Mouse (Mus musculus): ENCODE data around the gene Coq9.
"Not testable (repeated sequence)": the region's sequence is repeated elsewhere in the genome, so short reads cannot be mapped to it uniquely, and the experiment has no call there.

Coq9 gene

DNA sequence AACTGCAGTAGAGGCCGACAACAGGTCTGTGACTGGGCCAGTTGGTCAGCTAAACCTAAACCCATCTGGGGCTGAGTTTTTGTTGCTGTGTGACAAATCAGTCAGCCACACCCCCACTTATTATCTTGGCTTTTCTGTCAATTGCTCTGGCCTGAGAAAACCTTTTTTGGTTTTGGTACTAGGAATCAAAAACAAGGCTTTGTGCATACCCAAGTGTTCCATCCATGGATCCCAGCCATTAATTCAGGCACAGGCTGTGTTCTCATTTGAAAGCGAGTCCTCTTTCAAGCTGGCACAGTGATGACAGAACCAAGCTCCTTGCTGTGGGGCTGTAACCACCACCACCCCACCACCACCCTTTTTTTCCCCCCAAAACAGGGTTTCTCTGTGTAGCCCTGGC, 16.7 kb upstream of the Coq9 start:
- no peak for DNase-seq (ENCODE audit: low spot score)

DNA sequence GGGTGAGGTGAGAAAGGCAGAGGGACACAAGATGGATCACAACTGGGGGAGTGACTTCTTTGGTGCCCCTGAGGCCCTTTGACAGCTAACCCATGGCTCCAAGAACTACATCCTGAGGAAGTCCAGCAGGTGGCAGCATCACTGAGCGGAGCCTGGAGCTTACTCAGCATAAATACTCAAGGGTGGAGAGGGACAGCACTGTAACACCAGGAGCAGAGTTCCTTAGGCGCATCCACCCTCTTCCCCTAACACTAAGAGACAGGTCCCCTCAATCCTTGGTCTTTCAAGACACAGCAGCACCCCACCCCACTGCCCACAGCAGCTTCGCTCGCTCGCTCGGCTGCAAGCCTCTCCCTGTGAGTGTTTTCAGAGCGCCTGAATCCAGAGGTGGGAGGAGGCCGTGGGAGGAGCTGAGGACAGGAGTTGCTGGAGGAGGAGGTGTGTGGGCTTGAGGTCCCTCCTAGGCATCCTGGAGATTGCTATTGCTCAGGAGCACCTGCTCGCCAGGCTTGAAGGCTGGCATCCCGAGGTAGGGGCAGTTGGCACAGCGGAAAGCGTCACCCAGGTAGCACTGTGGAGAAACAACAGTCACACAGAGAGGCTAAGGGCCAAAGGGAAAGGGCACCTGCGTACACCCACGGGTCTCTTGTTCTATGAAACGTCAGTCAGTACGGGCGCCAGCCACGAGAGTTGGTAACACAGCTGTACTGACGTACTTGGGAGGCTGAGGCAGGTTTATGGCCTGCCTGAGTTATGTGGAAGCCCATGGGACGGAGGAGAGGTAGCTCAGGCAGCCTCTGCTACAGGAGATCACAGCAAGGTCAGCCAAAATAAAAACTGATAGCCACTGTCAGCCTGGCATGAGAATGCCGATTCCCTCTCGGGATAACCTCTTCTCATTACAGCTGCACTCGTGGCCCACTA, 15.2 kb upstream of the Coq9 start:
- DNase-seq (ENCODE audit: low spot score), result peak; percentile 62

DNA sequence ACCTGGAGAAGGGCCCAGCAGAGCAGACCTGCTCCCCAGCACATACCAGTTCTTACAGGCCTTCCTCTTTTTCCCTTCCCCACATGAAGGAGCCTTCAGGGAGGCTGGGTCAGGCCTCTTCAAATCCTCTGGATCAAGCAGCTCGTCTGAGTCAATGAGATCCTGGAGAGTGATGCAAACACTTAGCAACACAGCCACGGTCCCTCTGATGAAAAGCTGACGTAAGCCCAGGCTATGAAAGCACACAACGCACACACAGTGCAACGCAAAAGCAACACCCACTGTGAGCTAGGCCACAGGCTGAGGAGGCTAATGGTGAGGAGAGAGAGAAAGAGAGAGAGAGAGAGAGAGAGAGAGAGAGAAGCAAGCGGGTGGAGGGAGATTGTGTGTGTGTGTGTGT, 13.0 kb upstream of the Coq9 start:
- DNase-seq (ENCODE audit: low spot score), result no peak

DNA sequence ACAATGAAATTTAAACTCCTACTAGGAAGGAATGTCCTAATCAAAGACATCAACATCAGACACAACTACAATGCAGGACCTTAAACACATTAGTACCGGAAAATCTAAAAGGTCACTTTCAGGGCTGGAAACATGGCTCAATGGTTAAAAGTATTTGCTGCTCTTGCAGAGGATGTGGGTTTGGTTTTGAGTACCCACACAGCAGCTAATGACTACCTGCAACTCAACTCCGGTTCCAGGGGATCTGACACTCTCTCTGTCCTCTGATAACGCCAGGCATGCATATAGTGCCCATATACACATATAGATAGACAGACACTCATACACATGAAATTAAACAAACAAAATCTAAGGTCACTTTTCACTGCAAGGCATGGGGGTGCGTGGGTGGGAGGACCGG, 11.9 kb upstream of the Coq9 start:
- no peak for DNase-seq (ENCODE audit: low spot score)

DNA sequence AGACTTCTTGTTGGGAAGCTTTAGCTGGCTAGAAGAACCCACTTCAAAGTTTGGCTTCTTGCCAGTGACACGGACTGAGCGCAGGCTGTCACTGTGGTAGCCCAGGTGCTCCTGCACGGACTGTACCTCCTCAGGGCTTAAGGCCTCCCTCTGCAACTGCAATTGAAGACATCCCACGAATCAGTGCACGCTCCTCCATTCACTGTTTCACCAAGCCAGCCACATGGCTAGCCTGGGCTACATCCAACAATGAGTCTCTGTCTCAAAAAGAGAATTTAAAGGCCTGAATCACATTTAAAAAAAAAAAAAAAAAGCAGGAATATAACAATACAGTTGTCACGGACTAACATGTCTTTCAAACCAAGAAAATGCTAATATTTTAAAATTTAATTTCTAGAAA, 9.8 kb upstream of the Coq9 start:
- DNase-seq (ENCODE audit: low spot score), result no peak

DNA sequence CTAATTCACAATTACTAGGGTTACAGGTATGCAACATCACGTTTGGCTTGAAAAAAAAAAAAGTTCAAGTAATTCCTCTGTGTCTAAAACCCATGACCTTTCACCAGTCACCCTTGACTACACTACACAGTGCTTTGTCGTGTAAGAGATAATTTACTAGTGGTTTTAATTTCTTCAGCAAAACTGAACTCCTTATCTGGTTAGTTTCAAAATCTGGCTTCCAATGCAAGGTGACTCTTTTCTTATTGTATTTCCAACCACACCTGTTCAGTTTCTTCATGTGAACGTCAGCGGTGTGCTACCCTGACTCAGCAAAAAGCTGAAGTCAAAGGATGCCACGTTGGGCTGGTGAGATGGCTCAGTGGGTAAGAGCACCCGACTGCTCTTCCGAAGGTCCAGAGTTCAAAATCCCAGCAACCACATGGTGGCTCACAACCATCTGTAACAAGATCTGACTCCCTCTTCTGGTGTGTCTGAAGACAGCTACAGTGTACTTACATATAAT, 4.2 kb upstream of the Coq9 start:
- DNase-seq (ENCODE audit: low spot score), result not testable (repeated sequence)

- not testable (repeated sequence) for DNase-seq (ENCODE audit: low spot score)
Observed at GRCm38 (mm10) chr8:94835751-94836150, 2.4 kb upstream of the Coq9 start.

- no peak for DNase-seq (ENCODE audit: low spot score)
Observed at GRCm38 (mm10) chr8:94836456-94837240, 1.5 kb upstream of the Coq9 start.

GRCm38 (mm10) chr8:94838600-94838999, 479 bp downstream of the Coq9 start:
- peak; percentile 72 for DNase-seq (ENCODE audit: low spot score)

- DNase-seq (ENCODE audit: low spot score), result no peak
Observed at GRCm38 (mm10) chr8:94841183-94841582, 3.1 kb downstream of the Coq9 start.

DNA sequence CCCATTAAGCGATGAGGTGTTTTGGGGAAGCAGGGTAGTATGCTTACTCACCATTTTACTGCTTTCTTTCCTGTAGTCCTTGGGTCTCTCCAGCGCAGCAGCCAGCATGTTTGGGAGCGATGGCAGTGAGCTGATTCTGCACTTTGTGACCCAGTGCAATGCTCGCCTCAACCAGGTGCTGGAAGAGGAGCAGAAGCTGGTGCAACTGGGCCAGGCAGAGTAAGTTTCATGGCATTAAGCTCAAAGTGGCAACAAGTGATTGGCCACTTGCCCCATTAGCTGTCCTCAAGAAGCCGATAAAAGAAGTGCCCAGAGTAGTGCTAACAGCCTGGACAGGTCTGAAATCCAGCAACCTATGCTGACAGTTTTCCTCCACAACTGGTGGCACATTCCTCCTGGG, 11.9 kb downstream of the Coq9 start:
- no peak for DNase-seq (ENCODE audit: low spot score)

- DNase-seq (ENCODE audit: low spot score), result not testable (repeated sequence)
Observed at GRCm38 (mm10) chr8:94854761-94855160, 16.6 kb downstream of the Coq9 start.

GRCm38 (mm10) chr8:94857011-94857345, 18.9 kb downstream of the Coq9 start:
- DNase-seq (ENCODE audit: low spot score), result no peak

- peak; percentile 90 for DNase-seq (ENCODE audit: low spot score)
Observed at GRCm38 (mm10) chr8:94857346-94858173, 19.4 kb downstream of the Coq9 start, which contains the start of gene Polr2c. Gene Polr2c (plus strand): TSS chr8:94857450.

GRCm38 (mm10) chr8:94861352-94861910, 23.3 kb downstream of the Coq9 start:
- DNase-seq (ENCODE audit: low spot score), result peak; percentile 67

- DNase-seq (ENCODE audit: low spot score), result no peak
Observed at GRCm38 (mm10) chr8:94862487-94863220, 24.5 kb downstream of the Coq9 start.

- no peak for DNase-seq (ENCODE audit: low spot score)
Observed at GRCm38 (mm10) chr8:94863897-94864673, 26.0 kb downstream of the Coq9 start.

DNA sequence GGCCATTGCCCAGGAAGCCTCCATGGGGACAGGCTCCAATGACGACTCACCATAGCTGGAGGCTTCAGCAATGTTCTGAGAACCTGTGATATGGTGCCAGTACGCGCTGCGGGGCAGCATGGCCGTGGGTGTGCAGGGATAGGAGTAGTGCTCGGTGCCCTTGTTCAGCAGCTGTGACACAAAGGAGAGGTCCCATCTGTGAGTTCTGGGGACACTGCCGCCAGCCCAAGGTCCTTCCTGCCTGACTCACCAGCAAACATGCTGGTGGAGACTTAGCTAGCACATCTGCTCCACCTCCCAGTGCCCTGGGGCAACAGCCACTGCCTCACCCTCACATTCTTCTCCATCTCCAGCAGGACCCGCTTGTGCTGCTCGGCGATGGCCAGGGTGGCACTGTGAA, 27.2 kb downstream of the Coq9 start:
- no peak for DNase-seq (ENCODE audit: low spot score)

GRCm38 (mm10) chr8:94866921-94867320, 28.8 kb downstream of the Coq9 start:
- no peak for DNase-seq (ENCODE audit: low spot score)

DNA sequence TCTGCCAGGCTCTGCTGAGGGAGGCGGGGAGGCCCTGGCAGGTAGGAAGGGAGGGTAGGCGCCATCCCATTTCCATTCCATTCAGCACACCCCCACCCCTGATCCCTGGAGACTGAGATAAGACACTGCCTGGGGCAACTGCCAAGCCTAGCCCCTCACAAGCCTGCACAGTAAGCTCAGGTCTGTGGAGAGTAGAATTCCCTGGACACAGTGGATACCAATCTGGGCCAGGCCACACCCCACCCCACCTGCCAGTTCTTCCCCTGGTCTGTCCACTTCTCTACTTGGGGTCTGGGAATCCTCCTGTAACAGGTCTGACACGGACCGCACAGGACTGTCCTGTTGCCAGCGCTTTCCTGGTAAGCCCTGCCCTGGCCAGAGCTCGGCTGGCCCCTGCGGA, 31.0 kb downstream of the Coq9 start:
- DNase-seq (ENCODE audit: low spot score), result no peak
